Mouse (Mus musculus): ENCODE measurements around the gene Fcho1. TPM values are rescaled to one million over a fixed set of nuclear protein-coding genes. Genes with fewer than 3 reads are reported as not detected.

Fcho1 gene
- polyA plus RNA-seq, 1 experiment from 2014 or later, result 70.9 TPM

- WGBS, result 5% methylated on average over 16 of the region's 16 CpGs
Measured at GRCm38 (mm10) chr8:71679116-71679515, 46.4 kb downstream of the Fcho1 start.

GRCm38 (mm10) chr8:71678216-71678615, 47.3 kb downstream of the Fcho1 start:
- no peak for ATAC-seq (replicated peaks)
- Histone ChIP-seq H3K27ac (replicated peaks) (no peak overlapping the region), H3K4me2 (replicated peaks) (no peak overlapping the region), H3K36me3 (no peaks in the 10 kb centered on the region), H3K27me3 (peaks cover 69% of the 10 kb centered on the region), H3K9me3 (no peaks in the 10 kb centered on the region), H3K4me1 (peaks cover 26% of the 10 kb centered on the region), H3K9ac (replicated peaks) (no peak overlapping the region), H3K4me3 (no peak overlapping the region)
- 51% methylated on average over 4 of the region's 4 CpGs for WGBS

More at GRCm38 (mm10) chr8:71679116-71679515, 46.4 kb downstream of the Fcho1 start:
- no peak for ATAC-seq (replicated peaks)
- H3K9me3 ChIP-seq, result no peaks in the 10 kb centered on the region
- no peak overlapping the region for H3K9ac ChIP-seq (replicated peaks)
- peaks cover 26% of the 10 kb centered on the region for H3K4me1 ChIP-seq
- peak overlapping the region; percentile 23 for H3K4me3 ChIP-seq
- H3K27ac ChIP-seq (replicated peaks), result no peak overlapping the region
- peak overlapping the region; percentile 40 for H3K4me2 ChIP-seq (replicated peaks)
- H3K27me3 ChIP-seq, result peaks cover 78% of the 10 kb centered on the region
- H3K36me3 ChIP-seq, result no peaks in the 10 kb centered on the region

- no peak for ATAC-seq (replicated peaks)
- Histone ChIP-seq H3K36me3 (no peaks in the 10 kb centered on the region), H3K4me2 (replicated peaks) (no peak overlapping the region), H3K9ac (replicated peaks) (no peak overlapping the region), H3K27ac (replicated peaks) (no peak overlapping the region), H3K4me1 (peaks cover 29% of the 10 kb centered on the region), H3K4me3 (no peak overlapping the region), H3K9me3 (no peaks in the 10 kb centered on the region), H3K27me3 (peaks cover 63% of the 10 kb centered on the region)
Measured at GRCm38 (mm10) chr8:71677555-71677954, 48.0 kb downstream of the Fcho1 start.

- Histone ChIP-seq H3K27ac (replicated peaks) (no peak overlapping the region), H3K9ac (replicated peaks) (peak overlapping the region; percentile 71; the same call in 1 of the 2 replicates), H3K27me3 (peaks cover 55% of the 10 kb centered on the region), H3K36me3 (no peaks in the 10 kb centered on the region), H3K4me1 (peaks cover 37% of the 10 kb centered on the region), H3K9me3 (no peaks in the 10 kb centered on the region), H3K4me3 (peak overlapping the region; percentile 59), H3K4me2 (replicated peaks) (peak overlapping the region; percentile 76)
- ATAC-seq (replicated peaks), result no peak
- WGBS, result 51% methylated on average over 9 of the region's 9 CpGs
Measured at GRCm38 (mm10) chr8:71676803-71677202, 48.7 kb downstream of the Fcho1 start.

GRCm38 (mm10) chr8:71676020-71676741, 49.3 kb downstream of the Fcho1 start, which contains the start of gene Jak3:
Jak3 (plus strand) TSS chr8:71676296.
- H3K9ac ChIP-seq (replicated peaks), result peak within 1 kb of the TSS; percentile 71
- peak; percentile 55 for ATAC-seq (replicated peaks)
- H3K27me3 ChIP-seq, result peaks cover 49% of the 10 kb centered on the region
- peaks cover 38% of the 10 kb centered on the region for H3K4me1 ChIP-seq
- H3K27ac ChIP-seq (replicated peaks), result peak within 1 kb of the TSS; percentile 58
- 2% methylated on average over 40 of the region's 40 CpGs for WGBS
- H3K4me3 ChIP-seq, result peak within 1 kb of the TSS; percentile 59
- peak within 1 kb of the TSS; percentile 76 for H3K4me2 ChIP-seq (replicated peaks)
- no peaks in the 10 kb centered on the region for H3K9me3 ChIP-seq
- no peaks in the 10 kb centered on the region for H3K36me3 ChIP-seq

GRCm38 (mm10) chr8:71675456-71676019, 50.0 kb downstream of the Fcho1 start:
- Histone ChIP-seq H3K4me1 (peaks cover 37% of the 10 kb centered on the region), H3K4me2 (replicated peaks) (peak overlapping the region; percentile 76), H3K27ac (replicated peaks) (no peak overlapping the region), H3K36me3 (no peaks in the 10 kb centered on the region), H3K9ac (replicated peaks) (no peak overlapping the region), H3K9me3 (no peaks in the 10 kb centered on the region), H3K27me3 (peaks cover 42% of the 10 kb centered on the region), H3K4me3 (peak overlapping the region; percentile 59)
- ATAC-seq (replicated peaks), result no peak
- WGBS, result 22% methylated on average over 9 of the region's 9 CpGs

GRCm38 (mm10) chr8:71674071-71674470, 51.4 kb downstream of the Fcho1 start:
- no peak overlapping the region for H3K27ac ChIP-seq (replicated peaks)
- H3K9me3 ChIP-seq, result no peaks in the 10 kb centered on the region
- peaks cover 38% of the 10 kb centered on the region for H3K4me1 ChIP-seq
- no peak for ATAC-seq (replicated peaks)
- H3K4me3 ChIP-seq, result no peak overlapping the region
- H3K36me3 ChIP-seq, result no peaks in the 10 kb centered on the region
- H3K4me2 ChIP-seq (replicated peaks), result no peak overlapping the region
- WGBS, result 72% methylated on average over 2 of the region's 2 CpGs
- peaks cover 28% of the 10 kb centered on the region for H3K27me3 ChIP-seq
- no peak overlapping the region for H3K9ac ChIP-seq (replicated peaks)

GRCm38 (mm10) chr8:71672168-71672735, 53.3 kb downstream of the Fcho1 start:
- Histone ChIP-seq H3K36me3 (no peaks in the 10 kb centered on the region), H3K27me3 (peaks cover 14% of the 10 kb centered on the region), H3K27ac (replicated peaks) (peak overlapping the region; percentile 90), H3K4me2 (replicated peaks) (peak overlapping the region; percentile 95), H3K9me3 (no peaks in the 10 kb centered on the region), H3K4me3 (peak overlapping the region; percentile 71), H3K9ac (replicated peaks) (peak overlapping the region; percentile 64), H3K4me1 (peaks cover 54% of the 10 kb centered on the region)
- no peak for ATAC-seq (replicated peaks)
- 51% methylated on average over 6 of the region's 6 CpGs for WGBS

- no peaks in the 10 kb centered on the region for H3K9me3 ChIP-seq
- peak within 1 kb of the TSS; percentile 90 for H3K27ac ChIP-seq (replicated peaks)
- H3K4me2 ChIP-seq (replicated peaks), result peak within 1 kb of the TSS; percentile 95
- ATAC-seq (replicated peaks), result peak; percentile 71
- under 1% methylated on average over 42 of the region's 42 CpGs for WGBS
- H3K27me3 ChIP-seq, result peaks cover 10% of the 10 kb centered on the region
- peak within 1 kb of the TSS; percentile 71 for H3K4me3 ChIP-seq
- no peaks in the 10 kb centered on the region for H3K36me3 ChIP-seq
- peak within 1 kb of the TSS; percentile 64 for H3K9ac ChIP-seq (replicated peaks)
- peaks cover 58% of the 10 kb centered on the region for H3K4me1 ChIP-seq
Measured at GRCm38 (mm10) chr8:71671549-71671965, 54.0 kb downstream of the Fcho1 start, which contains the start of gene Unc13a. Unc13a (minus strand) TSS chr8:71671757.

GRCm38 (mm10) chr8:71670621-71671548, 54.6 kb downstream of the Fcho1 start:
- peak overlapping the region; percentile 71 for H3K4me3 ChIP-seq
- peak; percentile 61 for ATAC-seq (replicated peaks)
- peak overlapping the region; percentile 90 for H3K27ac ChIP-seq (replicated peaks)
- H3K9ac ChIP-seq (replicated peaks), result peak overlapping the region; percentile 64
- H3K9me3 ChIP-seq, result no peaks in the 10 kb centered on the region
- H3K4me2 ChIP-seq (replicated peaks), result peak overlapping the region; percentile 95
- peaks cover 58% of the 10 kb centered on the region for H3K4me1 ChIP-seq
- WGBS, result under 1% methylated on average over 62 of the region's 64 CpGs
- no peaks in the 10 kb centered on the region for H3K36me3 ChIP-seq
- H3K27me3 ChIP-seq, result peaks cover 10% of the 10 kb centered on the region

GRCm38 (mm10) chr8:71670198-71670597, 55.3 kb downstream of the Fcho1 start:
- peak overlapping the region; percentile 95 for H3K4me2 ChIP-seq (replicated peaks)
- H3K4me1 ChIP-seq, result peaks cover 53% of the 10 kb centered on the region
- peak overlapping the region; percentile 64 for H3K9ac ChIP-seq (replicated peaks)
- no peaks in the 10 kb centered on the region for H3K36me3 ChIP-seq
- H3K9me3 ChIP-seq, result no peaks in the 10 kb centered on the region
- peak; percentile 12 for ATAC-seq (replicated peaks)
- H3K27ac ChIP-seq (replicated peaks), result peak overlapping the region; percentile 90
- 10% methylated on average over 12 of the region's 12 CpGs for WGBS
- H3K4me3 ChIP-seq, result peak overlapping the region; percentile 71
- H3K27me3 ChIP-seq, result peaks cover 6% of the 10 kb centered on the region

Data from forebrain, embryonic 15.5 days (tissue).